Mouse (Mus musculus) common myeloid progenitor, adult 5-6 weeks (primary cell): ENCODE measurements around the gene 5730455P16Rik. TPM values are rescaled to one million over a fixed set of nuclear protein-coding genes. Genes with fewer than 3 reads are reported as not detected.
"Not testable (repeated sequence)": the region's sequence is repeated elsewhere in the genome, so short reads cannot be mapped to it uniquely, and the experiment has no call there.

Source experiments
- ATAC-seq: replicated peaks from 2 replicates; pipeline ENCODE4 v1.8.0; 2016; ENCODE audit warnings: low read depth, mild to moderate bottlenecking, moderate TSS enrichment, inconsistent platforms; ENCODE audit not compliant: poor library complexity, severe bottlenecking
- total RNA-seq: library from RNA; stranded (forward); fragments of 200-1000, 187-1606 nt; gene quantifications from 2 replicates; pipeline ENCODE4 v1.2.3, GENCODE M21; 2017

The 5730455P16Rik gene
- total RNA-seq, 1 experiment from 2014 or later: 14.2 TPM

- ATAC-seq: peak; percentile 23
Observed at GRCm38 (mm10) chr11:80382626-80383018, 4.8 kb upstream of the 5730455P16Rik start.

DNA sequence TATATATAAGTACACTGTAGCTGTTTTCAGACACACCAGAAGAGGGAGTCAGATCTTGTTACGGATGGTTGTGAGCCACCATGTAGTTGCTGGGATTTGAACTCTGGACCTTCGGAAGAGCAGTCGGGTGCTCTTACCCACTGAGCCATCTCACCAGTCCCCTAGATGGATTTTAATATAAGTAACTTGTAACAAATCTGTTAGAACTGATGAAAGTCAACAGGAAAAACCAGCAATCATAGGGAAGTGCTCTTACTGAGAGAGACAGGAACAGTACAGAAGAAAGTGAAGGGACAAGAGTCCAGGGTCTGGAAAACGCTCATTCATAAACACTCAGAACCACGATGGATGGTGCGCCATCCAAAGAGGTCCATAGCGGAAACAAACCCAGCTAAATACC is 1.4 kb upstream of the 5730455P16Rik start:
- ATAC-seq: not testable (repeated sequence)

DNA sequence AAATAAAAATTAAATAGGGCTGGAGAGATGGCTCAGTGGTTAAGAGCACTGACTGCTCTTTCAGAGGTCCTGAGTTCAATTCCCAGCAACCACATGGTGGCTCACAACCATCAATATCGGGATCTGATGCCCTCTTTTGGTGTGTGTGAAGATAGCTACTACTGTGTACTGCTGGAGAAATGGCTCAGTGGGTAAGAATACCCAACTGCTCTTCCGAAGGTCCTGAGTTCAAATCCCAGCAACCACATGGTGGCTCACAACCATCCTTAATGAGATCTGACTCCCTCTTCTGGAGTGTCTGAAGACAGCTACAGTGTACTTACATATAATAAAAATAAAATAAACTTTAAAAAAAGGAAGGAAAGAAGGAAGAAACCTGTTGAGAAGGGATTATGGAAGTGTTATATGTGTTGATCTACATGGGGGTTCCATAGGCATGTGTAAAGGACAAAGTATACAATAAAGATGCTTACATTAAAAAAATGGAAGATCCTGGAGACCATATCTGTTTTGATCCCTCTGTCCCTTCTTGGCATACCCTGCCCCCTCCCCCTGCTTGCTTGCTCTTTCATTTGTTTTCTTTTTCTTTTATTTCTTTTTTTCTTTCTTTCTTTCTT is 726 bp upstream of the 5730455P16Rik start:
- not testable (repeated sequence) for ATAC-seq

DNA sequence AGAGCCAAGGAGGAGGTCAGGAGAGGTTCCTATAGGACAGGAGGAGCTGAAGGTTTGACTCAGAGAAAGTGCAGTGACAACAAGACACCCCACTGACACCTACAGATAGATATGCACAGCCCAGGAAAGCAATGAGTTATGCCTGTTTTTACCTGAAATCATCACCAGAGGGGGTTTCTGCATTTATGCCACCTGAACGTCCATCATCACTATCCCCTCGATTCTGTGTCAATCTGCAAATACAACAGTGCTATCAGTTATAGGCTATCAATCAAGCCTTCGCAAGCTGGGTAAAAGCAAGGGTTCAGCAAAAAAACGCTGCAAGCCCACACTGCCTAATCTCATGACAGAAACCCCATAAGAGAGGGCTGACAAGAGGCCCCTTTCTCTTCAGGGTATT is 1.2 kb downstream of the 5730455P16Rik start:
- ATAC-seq: no peak

DNA sequence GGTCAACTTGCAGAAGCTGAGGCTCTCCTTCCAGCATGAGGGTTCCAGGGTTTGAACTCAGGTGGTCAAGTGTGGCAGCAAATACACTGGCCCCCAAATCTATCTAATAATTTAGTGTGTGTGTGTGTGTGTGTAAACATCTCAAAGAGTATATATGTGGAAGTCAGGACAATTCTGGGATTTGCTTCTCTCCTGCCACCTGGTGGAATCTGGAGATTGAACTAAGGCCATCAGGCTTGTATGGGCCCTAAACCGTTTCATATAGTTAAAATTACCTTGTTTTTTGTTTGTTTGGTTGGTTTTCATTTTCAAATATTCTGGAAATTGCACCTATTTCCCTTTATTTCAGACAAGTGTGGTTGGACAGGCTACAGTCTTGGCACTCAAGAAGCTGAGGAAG is 8.9 kb downstream of the 5730455P16Rik start:
- ATAC-seq: no peak

DNA sequence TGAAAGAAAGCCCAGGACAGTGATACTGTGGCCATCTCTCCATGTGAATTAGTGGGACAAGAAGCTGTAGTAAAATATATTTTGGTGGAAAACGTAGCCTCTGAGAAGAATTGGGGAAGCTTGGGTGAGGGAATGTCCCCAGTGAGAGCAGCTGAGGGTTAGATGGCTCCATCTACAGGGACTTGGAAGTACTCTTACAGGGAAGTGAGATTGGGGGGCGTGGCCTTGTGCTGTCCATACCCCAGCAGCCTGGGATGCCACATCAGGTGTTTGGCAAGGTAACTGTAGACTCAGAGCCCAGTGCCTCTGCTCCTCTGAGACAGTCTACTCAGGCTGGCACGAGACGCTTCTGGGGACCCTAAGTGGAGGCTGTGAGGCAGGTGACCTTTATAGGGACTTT is 23.0 kb downstream of the 5730455P16Rik start:
- ATAC-seq: peak; percentile 86

DNA sequence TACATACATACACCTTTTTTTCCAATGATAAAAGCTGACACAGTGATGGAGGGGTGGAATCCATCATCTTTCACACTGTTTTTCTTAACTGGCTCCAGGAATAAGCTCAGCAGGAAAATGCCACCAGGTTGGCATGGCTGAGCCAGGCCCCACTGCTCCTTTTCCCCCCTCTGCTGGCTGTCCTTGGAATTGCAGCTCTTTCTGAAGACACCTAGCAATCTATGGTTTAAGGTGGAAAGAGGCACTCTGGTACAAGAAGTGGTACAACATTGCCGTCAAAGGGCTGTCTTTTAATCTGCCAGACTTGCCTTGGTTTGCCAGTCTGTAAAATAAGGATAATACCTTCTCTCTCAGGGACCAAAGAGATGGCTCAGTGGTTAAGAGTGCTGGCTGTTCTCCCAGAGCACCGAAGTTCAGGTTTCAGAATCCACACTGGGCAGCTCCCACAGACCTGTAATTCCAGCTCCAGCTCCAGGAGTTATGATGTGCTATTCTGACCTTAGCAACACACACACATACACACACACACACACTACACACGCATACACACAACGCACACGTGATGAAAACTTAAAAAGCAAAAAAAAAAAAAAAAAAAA is 25.9 kb downstream of the 5730455P16Rik start:
- peak; percentile 77 for ATAC-seq

- no peak for ATAC-seq
Observed at GRCm38 (mm10) chr11:80342482-80342881, 35.4 kb downstream of the 5730455P16Rik start.

DNA sequence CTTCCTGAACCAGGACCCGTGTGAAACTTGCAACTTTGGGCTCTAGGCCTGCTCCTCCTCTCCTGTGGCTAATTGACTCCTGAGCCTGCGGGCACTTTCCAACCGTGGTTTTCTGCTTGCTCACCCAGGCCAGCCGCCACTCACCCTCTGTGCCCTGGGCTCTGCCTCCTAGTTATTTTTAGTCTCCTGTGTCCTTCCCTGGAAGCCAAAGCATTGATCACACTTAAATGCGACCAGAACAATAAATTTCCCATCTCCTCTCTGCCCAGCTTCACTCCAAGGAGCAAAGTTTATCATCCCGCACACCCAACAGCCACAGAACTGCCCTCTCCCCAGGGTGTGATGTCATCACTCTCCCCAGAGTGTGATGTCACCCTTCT is 41.5 kb downstream of the 5730455P16Rik start:
- ATAC-seq: no peak

DNA sequence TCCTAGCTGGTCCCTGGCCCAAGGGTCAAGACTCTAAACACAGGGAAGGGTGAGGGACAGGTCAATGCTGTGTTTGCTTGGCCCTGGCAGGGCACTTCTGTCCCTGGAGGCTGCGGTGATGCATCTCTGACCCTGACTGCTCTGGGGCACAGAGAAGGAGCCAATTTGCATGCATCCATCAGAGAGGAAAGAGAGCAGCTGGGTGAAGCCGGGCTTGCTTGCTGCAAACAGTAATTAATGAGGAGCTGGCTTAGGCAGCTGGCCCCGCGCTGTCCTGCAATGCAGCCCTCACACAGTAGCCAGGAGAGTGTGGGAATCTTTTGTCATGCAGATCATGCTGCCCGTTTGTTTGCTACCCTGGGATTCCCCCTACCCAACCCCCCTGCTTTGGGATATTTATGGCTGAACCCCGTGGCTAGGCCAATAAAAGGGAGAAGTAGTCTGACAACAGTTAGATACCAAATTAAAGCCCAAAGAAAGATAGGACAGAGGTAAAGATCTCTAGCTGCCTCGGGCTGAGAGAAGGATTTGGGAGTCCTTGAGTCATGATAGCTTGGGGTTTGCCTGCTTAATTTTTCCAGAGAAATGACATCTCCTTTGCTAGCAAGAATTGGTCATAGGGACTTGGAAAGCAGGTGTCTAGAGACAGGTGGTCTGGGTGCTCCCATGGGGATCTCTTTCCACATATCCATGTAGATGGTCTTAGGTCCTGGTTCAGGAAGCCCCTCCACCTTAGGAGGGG is 42.1 kb downstream of the 5730455P16Rik start:
- ATAC-seq: no peak

DNA sequence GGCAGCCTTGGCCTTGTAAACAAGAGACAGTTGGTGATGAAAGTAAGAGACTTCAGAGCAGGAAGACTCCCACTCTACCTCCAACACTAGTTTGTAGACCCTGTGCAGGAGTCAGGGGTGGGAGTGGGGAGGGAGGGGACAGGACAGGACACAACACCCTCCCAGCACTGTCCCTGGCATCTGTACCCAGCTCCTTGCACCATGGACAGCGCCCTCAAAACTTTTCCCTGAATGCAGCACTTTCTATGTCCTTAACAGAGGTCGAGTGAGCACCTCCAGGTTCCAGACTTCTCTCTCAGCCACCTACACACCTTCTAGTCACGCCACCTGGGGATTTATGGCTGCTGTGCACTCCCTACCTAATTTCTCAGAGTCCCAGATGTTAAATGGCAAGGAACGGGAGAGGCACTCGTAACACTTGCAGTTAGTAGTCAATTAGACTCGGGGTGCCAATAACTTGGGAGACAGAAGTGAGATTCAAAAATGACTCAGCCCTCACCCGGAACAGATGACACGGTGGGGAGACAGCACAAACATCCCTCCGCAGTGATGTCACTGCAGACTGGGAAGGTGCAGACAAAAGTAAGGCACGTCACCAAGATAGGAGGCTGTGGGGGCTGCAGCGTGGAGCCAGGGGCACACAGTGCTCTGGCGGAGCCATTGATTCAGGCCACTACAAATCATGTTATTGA is 45.0 kb downstream of the 5730455P16Rik start:
- ATAC-seq: no peak

DNA sequence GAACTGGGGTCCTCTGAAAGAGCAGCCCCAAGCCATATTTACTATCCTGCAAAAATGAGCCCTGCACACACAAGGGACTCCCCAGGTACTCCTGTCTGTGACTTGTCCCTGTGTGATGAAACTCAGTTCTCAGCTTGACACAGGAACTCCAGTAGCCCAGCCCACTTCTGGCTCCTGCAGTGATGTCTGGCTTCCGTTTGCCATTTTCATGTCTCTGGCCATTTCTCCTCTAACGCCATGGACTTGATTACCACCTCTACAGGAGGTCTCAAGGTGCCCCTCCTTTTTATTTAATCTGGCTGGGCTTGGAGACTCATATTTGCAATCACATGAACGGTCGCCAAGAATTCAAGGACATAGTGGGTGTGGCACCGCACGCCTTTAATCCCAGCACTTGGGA is 53.2 kb downstream of the 5730455P16Rik start:
- no peak for ATAC-seq

DNA sequence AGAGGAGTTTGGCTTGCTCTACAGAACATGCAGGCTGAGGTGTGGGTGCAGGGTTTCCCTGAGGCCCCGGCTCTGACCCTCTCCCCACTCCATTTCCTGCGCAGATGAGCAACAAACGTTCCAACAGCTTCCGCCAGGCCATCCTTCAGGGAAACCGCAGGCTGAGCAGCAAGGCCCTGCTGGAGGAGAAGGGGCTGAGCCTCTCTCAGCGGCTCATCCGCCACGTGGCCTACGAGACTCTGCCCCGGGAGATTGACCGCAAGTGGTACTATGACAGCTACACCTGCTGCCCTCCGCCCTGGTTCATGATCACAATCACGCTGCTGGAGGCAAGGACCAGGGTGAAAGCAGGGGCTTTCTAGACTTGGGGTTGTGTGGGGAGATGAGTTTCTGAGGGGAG is 54.6 kb downstream of the 5730455P16Rik start:
- ATAC-seq: peak; percentile 91

GRCm38 (mm10) chr11:80315743-80316639 is 61.8 kb downstream of the 5730455P16Rik start:
- no peak for ATAC-seq

GRCm38 (mm10) chr11:80313944-80314343 is 63.9 kb downstream of the 5730455P16Rik start:
- ATAC-seq: no peak

DNA sequence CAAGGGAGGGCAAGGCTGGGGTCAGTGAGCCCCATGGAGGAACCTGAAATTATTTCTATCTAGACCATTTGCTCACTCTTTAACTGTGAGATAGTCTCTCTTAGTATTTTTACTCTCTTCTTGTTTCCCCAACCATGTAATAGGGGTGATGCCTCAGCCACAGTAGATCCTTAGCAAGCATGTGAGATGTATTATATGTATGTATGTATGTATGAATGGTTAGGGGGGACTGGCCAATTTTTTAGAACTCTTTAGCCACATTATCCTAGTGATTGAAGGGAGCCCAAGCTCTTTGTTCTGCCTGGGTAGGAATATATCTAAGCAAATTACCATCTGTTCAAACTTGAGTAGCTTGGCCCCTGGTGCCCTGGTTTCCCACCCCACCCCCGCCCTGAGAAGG is 64.4 kb downstream of the 5730455P16Rik start:
- no peak for ATAC-seq

DNA sequence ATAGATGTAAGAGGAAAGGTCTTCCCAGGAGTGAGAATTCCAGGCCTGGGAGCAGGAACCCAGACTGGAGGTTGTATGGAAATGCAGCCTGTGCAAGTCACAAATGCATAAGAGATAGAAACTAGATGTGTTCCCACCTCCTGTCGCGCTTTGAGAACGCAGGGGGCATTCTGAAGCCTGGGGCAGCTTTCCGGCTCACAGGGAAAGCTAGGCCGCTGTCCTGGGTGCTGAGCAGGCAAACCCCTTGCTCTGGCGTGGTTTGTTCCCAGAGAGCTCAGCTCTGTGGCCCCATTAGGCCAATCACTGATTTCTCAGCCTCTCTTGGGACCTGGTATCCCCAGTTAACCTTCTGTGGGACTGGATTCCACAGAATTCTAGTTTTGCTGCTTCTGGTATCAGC is 65.3 kb downstream of the 5730455P16Rik start:
- no peak for ATAC-seq

DNA sequence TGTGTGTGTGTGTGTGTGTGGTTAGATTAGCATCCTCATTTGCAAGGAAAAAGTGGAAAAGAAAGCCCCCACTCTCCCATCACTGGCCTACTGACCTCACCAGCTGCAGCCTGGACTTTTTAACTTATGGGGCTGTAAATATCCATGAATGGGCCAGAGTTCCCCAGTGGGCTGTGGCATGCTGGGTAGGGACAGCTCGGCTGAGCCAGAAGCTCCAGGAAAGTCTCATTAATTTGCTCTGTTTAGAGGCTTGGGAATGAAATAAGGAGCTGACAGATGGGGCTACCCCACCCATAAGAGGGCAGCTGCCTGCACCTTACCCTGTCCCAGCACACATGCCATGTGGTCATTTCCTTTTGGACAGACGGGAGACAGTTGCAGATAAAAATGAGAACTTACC is 65.8 kb downstream of the 5730455P16Rik start:
- no peak for ATAC-seq

DNA sequence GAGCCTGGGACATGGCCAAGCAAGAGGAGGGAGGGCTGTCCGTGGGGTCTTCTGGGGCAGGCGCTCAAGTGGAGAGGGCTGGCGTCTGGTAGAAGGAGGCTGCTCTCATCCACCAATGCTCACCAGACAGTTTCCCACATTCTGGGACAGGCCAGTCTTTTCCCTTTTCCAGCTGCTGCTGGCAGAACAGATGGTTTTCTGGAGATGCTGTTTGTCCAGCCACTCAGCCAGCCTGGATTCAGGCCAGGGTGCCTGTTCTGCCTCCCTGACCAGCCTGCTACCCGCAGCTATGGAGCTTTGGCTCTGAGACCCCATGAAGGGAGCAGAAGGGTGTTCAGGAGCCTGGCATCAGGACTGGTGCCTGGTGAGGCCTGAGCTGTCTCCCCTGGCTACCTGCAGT is 66.6 kb downstream of the 5730455P16Rik start:
- no peak for ATAC-seq
